Mouse (Mus musculus) telencephalon, adult 2 months (tissue): Measurements from ENCODE around the gene Crygs.

Source experiments
- DNase-seq: peaks from one replicate; pipeline ENCODE4 v3.0.0-alpha.2; 2011; ENCODE audit warnings: low read depth, low spot score

Gene Crygs

DNA sequence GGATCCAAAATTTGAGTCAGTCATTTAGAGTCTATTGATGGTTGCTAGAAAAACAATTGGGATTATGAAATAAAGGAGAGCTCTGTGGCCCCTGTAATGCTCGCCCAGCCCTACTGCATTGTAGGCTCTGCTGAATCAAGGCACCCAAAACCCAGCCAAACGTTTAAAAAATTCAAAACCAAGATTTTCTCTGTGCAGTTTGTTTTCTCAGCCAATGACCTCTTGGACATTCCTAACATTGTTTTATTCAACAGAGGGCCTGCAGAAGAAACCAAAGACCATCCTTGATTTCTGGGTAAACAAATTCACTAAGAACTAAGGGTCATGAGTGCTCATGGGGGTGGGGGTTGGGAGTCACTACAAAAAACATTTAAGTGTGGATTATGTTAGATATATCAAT, at the start of gene Crygs:
Gene Crygs, minus strand, starts transcription at position 101 of the 400 bp plus-strand sequence.
- no peak for DNase-seq

DNA sequence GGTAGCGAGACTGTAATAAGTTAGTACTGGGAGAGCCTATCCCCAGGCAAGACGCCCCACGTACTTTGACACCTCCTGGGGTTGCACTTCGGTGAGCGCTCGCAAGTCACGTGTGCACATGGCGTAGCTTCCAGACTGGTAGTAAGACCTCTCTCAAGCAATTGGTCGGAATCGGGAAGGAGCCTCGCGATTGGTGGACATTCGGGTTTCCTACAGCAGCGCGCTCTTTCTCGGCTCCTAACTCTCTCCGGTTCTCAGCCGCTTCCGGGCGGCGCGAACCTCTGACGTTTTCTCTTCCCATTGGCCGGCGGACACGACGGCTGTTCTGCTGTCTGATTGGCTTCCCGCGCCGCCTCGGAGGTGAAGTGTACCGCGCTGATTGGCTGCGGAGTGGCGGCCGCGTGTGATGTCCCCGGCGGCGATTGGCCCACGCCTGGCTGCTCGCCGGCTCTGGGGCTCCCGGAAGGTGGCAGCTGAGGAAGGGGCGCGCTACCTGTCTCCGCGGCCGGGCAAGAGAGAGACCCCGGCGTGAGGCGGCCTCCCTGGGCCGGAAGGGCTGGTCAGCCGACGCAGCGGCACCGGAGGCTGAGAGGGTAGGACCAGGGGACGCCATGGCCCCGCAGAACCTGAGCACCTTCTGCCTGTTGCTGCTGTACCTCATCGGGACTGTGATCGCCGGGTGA, 46.2 kb upstream of the Crygs start, which contains the start of the genes Tbccd1 and Dnajb11:
Gene Tbccd1, minus strand, starts transcription at position 239 of the 683 bp plus-strand sequence.
Gene Dnajb11, plus strand, starts transcription at position 415 of the 683 bp plus-strand sequence.
- peak; percentile 100 for DNase-seq

DNA sequence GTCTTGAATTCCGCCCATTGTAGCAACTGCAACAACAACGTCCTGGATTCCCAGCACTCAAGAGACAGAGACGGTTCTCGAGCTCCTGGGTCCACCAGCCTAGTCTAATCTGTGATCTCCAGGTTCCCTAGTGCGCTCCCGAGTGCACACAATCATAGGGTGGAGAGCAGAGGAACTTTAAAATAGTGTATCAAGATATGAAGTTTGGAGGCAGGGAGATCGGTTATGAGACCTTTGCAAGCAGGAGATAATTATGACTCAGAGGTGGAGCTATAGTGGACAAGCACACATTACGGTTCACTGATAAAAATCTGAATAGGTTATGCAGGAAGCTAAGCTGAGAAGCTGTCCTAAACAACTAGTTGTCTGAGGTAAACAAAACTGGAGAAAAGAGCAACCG, 45.4 kb upstream of the Crygs start:
- no peak for DNase-seq

DNA sequence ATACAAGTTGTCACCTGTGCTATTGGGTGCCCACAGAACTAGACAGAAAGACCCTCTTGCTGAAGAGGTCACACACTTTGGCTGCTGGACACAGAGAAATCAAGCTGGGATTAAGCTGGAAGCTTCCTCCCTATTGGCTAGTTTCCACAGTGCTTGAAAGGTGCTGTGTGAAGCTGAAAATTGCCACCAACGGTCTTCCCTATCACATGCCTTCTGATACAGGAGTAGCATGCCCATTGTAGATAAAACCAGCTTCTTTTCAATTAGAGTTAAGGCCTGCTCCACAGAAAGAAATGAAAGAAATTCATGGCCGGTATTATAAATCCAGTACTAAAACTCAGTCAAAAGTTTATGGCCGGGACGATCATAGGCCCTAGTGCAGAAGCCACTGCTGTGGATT, 41.3 kb upstream of the Crygs start:
- DNase-seq = no peak

DNA sequence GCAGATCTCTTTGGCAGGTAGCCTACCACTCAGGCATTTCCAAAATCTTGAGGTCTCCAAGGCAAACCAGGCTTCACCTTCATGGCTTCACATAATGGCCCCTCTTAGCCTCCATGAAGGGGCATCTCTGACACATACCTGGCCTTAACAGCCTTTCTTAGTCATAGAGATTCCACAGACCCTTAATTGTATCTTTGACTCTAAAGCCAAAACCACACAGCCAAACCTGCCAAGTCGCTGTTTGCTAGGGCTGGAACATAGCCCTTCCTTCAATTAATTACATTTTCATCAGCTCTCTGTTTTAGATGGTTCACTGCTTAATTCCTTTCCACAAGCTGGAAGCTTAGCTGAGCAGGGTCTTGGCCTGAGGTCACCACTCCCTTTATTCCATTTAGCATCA, 37.0 kb upstream of the Crygs start:
- DNase-seq = no peak

DNA sequence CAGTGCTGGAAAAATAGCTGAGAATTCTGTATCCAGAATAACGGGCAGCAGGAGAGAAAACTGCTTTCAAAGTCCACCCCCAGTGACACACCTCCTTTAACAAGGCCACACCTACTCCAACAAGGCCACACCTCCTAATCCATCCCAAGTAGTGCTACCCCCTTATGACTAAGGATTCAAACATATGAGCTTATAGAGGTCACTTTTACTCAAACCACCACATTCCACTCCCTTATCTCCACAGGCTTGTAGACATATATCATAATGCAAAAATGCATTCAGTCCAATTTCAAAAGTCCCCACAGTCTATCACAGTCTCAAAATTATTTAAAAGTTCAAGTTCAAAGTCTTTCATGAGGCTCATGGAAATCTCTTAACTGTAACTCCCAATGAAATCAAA, 36.3 kb upstream of the Crygs start:
- DNase-seq = no peak

DNA sequence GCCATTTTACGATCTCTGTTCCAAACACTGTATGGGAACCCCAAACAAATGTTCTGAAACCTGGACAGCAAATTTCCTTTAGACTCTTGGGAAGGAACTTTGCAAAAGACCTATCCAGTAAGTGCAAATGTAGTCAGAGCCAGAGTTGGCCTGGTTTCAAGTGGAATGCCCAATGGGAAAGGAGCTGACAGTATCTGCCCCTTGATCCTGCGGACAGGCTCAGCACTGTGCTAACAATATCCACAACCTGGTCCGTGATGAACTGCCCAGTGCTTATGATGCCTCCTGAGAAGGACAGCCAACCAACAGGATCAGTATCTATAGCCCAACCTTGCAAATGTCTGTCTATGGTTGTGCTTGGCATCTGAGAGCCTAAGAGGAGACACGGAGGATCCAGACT, 34.1 kb upstream of the Crygs start:
- DNase-seq = no peak

DNA sequence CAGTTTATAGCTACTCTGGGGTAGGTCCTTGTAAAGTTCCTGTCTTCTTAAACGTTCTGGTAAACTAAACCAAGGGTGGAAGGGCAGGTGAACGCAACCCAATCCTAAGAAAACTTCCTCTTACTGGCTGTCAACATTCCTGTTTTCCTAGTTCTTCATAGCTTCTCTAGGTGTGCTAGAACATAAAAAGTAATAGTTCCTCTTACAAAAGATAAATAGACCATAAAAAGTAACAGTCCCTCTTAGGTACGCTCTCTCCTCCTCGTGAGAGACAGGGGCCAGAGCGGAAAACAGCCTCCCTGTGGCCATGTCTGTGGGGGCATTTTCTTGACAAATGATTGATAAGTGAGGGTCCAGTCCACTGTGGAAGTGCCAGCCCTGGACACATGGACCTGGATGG, 33.5 kb upstream of the Crygs start:
- DNase-seq = no peak

DNA sequence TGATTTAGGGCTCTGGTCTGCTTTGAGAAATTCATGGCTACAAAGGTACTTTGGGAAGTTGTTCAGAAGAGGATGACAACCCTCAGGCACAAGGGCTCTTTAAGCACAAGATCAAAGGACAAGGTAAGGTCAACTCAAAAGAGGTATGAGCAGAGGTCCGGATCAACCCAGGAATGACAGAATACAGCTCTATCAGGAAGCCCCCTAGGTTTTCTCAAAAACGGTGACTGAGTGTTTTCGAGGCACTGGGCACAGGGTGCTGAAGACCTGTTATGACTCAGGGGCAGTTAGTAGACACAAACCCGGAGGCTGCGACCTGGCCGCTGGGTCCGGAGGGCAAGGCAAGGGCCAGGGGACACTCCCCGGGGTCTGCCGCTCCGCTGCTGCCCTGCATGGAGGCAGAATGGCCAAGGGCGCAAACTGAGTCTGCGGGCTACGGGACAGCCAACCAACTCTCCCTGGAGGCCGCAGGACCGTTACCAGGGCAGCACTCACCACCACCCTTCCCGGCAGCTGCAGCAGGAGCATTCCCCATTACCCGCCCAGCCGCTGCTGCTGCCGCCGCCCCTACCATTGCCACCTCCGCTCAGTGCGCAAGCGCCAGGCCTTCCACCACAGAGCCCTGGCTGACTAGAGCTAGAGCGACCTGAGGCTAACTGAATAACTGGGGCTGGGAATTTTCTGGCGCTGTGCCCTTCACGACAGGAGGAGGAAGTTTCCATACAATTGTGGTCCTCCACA, 32.9 kb upstream of the Crygs start:
- DNase-seq = peak; percentile 67

DNA sequence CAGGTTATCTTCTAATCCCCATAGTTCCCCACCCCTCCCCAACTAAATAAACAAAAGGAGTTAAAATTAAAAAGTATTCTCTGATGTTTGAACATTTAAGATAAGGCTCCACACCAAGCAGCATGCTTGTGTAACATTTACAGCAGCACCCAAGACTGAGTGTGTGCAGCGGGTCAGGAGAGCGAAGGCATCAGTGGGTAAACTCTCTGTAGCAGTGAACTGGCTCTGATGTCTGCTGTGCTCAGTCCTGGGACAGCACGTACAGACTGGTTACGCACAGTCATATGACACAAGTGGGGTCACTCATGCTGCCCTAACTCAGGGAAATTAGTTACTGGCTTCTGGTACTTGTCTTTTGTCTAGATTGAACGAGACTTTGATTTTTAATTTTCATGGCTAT, 31.5 kb upstream of the Crygs start:
- no peak for DNase-seq

DNA sequence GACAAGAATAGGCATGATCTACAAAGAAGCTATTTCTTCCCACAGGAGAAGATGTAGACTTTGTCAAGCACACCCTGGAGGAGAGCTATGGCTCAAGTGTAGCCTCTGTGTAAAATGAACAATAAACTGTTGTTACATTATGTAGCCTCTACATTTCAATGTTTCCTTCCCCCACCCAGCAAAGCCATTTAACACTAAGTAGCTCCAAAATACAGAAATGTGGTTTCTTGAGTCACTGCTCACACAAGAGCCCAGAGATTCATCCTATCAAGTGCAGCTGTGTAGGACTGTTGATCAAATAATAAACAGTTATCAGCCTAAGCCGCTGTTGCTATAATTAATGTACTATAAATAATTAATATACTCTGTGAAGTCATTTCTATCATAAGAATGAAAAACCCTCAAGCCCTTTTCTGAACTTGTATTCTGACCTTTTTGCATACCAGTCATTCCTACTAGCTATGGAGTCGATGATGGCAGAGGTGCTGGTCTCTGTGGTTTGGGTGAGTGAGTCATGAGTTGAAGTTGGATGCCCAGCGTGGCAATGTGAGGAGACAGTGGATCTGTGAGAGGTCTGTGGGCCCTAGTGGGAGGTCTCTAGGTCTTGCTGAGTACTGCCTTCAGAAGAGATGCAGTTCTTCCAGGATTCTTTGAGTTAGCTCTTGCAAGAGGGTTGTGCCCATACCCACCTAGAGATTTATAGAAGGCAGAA, 27.9 kb upstream of the Crygs start:
- DNase-seq = no peak

DNA sequence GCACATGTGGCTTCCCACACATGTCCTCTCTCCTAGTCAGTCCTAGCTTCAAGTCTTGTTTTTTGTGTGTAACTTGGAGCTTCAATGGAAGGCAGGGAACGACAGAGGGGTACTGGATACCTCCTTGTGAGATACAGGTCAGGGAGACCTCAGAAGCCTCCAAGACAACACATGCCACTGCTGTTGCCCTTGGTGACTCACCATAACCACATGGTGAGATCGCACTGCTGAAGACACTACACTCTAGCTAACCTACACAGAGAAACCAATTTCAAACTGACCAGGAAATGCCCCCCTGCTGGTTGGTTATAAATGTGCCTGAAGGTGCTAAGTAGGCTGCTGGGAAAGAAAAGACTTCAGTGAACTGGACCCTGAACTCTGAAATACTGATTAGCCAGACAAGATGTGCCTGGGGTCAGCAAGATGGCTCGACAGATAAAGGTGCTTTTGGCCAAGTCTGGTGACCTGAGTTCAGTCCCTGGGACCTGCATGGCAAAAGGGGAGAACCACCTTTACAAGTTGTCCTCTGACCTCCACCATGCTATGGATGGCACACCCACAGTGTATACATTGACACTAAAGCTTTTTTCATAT, 21.7 kb upstream of the Crygs start:
- DNase-seq = no peak

DNA sequence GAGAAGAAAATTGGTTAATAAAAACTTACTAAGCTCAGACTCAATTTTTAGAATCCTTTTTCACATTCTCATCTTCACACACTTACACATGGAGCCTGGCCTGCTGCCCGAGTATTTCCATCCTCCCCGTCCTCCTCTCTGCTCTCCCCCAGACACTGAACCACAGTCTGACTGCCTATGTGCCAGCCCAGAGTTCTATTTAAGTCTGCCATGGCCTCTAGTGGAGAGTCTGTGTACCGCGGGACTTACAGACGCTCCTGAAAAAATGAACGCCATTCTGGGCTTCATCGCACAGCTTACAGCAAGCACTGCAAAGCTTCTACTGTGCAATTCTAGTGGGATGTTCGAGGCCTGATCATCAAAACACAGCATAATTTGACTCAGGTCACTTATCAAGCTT, 9.4 kb upstream of the Crygs start:
- peak; percentile 75 for DNase-seq

DNA sequence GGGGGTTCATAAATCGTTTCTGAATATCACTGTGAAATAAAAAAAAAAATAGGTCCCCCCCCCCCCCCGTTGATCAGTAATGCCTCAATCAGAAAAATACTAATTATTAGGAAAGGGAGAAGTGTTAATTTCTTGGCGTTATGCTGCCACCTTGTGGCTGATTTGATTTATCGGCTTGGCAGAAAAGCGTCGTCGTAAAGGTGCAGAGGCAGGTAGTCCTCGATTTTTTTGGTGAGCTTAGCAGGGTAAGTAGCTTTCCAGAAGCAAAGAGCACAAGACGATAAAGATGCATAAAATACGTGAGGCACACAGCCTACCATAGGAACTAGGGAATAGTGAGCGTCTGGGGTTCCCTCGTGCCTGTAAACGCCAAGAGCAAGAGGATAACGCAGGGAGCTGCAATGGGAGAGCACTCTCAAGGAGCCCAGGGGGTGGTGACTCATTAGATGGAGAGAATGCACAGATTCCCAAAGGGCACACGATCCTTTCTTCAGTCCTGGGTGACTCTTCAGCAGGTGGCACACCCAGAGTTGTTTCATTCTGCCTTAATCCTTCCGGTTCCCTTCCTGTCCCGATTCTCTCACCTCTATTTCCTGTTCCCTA, 3.8 kb downstream of the Crygs start:
- peak; percentile 50 for DNase-seq

DNA sequence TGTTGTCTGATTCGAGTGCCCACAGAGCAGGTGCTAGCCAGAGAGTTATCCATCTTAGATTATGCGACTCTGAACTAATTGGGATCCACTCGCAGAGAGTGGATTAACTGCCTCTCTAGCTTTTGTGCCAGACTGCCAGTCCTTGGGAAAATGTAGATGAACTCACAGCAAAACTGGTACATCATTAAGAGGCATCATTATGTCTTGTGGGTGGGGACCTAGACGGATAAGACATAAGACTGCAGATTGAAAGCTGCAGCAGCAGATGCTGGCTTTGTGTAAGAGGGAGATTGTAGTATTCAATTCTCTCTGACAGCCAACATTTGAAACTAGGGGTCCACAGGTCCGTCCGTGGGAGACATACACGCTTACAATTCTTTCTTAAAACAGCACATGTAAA, 8.6 kb downstream of the Crygs start:
- no peak for DNase-seq

DNA sequence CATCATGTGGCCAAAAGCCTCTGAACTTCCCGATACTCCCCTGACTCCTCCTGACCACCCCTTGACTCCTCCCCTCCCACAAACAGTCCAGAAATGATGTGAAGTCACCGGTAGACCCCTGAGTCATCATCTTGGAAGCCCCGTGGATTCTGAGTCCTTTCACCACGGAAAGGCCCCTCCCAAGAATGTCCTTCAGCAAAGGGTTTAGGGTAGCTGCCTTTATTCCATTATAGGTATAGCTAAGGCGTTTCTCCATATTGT, 10.6 kb downstream of the Crygs start:
- no peak for DNase-seq

DNA sequence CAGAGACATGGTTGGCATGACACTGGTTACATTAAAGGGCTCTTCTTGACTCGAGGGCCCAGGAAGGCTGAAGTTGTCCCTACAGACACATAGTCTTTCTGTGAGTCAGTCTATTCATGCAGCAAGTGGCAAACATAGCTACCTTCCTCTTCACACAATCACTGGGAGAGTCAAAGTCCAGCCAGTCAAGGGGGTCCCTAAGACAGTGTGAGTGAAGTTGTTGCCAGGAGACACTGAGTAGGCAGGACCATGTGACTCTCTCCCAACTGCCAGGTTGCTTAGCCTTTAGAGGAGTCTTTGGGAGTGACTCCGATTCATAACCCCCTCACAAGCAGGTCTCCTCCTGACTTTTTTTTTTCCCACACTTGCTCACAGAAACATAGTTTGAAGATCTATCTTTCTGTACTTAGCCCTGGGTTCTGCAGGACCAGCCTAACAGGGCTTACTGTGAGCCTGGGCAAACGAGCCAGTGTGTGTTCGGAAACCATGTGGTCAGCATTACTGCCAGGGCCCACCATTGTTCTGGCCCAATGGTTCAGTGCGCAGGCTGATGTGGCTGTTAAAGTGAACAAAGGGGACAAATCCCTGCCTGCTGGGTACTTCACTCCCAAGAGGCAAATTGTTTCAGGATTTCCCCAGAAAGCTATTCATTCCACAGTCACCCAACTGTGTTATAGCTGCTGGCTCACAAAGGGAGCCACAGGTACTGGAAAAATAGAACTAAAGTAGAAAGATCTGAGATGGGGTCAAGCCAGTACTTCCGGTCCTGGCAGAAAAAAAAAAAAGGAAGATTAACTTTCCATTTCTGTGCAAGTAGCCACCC, 11.1 kb downstream of the Crygs start:
- DNase-seq = no peak

DNA sequence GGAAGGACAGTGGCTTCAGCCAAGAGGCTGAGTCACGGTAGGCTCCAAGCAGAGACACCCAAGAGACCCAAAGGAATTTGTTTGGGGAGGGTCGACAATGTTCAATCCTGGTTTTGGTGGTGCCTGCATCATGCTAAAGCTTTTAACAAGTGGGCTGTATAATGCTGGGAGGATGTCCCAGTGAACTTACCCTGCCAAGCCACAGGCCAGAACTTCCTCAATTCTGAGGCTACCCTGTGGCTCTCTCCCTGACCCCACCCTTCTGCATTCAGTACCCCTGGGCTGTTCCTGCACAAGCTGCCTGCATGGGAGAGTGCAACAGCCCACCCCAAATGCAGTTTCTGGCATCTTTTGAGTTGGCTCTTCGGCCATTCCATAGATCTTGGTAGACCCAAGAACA, 12.9 kb downstream of the Crygs start:
- DNase-seq = no peak

DNA sequence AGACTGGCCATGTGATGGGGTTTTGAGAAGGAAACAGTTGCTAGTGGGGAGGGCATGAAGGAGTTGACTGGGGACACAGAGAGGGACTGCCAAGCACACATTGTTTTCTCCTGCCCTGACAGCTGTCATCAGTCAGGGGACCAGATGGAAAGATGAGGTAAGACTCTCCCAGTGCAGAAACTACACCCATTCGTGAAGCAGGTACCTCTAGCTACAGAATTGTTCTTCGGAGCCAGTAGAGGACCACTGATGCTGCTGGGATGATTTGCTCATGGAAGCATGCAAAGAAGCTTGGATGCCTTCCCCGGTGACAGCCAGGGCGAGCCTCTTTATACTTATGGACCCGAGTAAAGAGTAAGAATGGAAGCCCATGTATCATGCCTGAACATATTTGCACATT, 13.9 kb downstream of the Crygs start:
- no peak for DNase-seq

DNA sequence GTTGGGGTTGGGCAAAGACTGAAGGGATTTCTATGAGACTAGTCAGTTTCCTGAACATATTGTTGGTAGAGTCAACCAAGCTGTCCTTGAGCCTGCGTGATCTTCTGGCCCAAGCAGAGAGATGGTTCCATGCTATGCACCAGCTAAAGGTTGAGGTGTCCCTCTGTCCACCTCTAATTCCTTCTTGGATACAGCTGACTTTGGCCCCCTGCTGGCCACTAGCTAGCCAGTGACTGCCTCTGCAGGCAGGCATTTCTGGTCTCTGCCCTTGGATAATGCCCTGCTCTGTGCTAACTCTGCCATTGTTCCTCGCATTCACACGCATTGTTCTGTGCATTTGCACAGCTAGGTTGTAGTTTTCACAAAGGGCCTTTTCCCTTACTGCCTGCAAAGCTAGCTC, 15.9 kb downstream of the Crygs start:
- DNase-seq = no peak

DNA sequence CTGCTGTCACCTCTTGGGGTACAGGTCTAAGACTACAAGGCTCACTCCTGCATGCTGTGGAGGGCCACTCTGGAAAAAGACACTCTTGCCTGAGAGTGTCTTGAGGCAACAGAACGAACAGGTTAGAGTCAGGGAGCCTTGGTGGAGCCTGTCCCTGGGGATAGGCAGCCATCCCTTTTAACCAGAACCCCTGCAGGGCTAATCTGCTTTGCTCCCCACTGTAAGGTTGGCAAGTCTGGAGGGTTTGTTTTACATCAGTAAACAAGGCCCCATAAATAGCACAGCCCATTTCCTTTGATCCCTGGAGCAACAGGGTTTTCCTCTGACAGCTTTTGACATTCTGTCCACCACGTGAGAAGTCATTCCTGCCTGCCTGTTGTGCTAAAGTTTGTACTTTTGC, 20.1 kb downstream of the Crygs start:
- DNase-seq = no peak
